Mouse (Mus musculus) mouse embryonic stem cell (cell line): ENCODE measurements around the gene Aldh16a1.
"Not testable (repeated sequence)": the region's sequence is repeated elsewhere in the genome, so short reads cannot be mapped to it uniquely, and the experiment has no call there.

ENCODE experiments used
- in situ Hi-C, 2 experiments: fragments of 300-500 bp; cut with MboI; formaldehyde crosslinking; loops; 1 replicate in 1 of 2; 3 replicates in 1 of 2; pipeline ENCODE4 v1.14.3; 2019 to 2020; ENCODE audit warnings: low sequenced_read_pairs in 2 of 2, low pct_unique_long_range_greater_than_20kb in 1 of 2, mixed read lengths in 1 of 2; ENCODE audit not compliant: unreplicated experiment in 1 of 2

Aldh16a1 gene

GRCm38 (mm10) chr7:45181540-45181939 lies 27.2 kb upstream of the Aldh16a1 start:
- in situ Hi-C loops = no loop called here

DNA sequence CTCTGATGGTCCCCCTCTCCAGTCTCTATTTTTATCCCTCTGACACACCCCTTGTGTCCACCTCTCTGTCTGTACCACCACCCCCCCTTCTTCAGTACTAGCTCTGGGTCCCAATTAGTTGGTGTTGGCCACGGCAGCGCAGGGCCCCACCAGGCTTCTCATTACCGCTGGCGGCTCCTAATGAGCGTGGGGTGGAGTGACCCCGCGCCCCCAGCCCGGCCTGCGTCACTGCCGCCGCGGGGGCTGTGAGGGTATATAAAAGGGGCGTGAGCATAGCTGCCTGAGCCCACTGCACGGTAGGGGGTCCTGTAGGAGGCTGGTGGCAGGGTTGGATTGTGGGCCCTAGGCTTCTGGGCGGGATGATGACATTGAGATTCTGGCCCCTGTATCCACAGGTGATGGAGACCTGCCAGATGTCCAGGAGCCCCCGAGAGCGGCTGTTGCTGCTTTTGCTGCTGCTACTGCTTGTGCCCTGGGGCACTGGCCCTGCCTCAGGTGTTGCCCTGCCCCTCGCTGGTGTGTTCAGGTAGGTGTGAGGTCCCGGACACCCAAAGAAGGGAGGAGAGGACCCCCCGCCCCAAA lies 26.6 kb upstream of the Aldh16a1 start, which contains the start of gene Pth2:
TSS of gene Pth2 (plus strand) at position 100 of the 582 bp plus-strand sequence.
- in situ Hi-C loops = no loop called here

- in situ Hi-C loops = no loop called here
Measured at GRCm38 (mm10) chr7:45179469-45179868, 25.1 kb upstream of the Aldh16a1 start, which contains the start of gene Gfy. Gene Gfy, minus strand, starts transcription at chr7:45179569.

GRCm38 (mm10) chr7:45178550-45178949 lies 24.2 kb upstream of the Aldh16a1 start:
- in situ Hi-C loops = no loop called here

DNA sequence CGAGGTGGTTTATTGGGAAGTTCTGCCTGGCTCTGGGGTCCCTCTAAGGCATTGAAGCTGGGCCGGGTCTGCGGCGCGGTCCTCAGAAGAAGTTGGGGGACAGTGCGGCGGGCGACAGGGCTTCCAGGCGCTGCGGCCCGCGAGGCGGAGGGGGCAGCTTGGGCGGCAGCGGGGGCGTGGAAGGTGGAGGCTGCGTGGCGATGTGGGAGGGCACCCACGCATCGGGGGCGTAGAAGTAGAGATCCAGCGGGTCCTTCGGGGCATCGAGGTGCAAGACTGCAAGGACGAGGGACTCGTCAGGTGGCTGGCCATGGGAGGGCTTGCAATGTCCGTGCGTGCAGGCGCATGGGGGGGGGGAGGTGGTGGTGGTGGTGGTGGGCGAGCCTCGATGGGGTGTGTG lies 22.0 kb upstream of the Aldh16a1 start:
- in situ Hi-C loops = no loop called here

DNA sequence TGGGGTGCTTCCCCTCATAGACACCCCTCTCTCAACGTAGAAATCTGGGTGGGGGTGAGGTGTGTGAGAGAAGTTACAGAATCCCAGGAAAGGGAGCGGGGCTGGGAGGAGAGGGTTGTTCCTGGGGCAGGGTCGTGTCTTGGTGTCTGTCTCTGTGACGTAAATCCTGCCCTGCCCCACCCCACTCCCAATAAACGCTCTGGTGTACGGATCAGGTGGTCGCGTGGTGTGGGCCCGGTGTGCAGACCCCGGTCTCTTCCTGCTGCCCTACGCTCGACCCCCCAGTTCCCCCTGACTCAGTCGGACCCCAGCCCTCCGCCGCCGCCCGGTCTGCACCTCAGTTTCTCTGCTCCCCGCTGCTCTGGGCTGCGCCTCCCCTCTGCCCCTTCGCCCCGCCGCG lies 21.5 kb upstream of the Aldh16a1 start:
- in situ Hi-C loops = no loop called here

GRCm38 (mm10) chr7:45175398-45175797 lies 21.0 kb upstream of the Aldh16a1 start:
- in situ Hi-C loops = no loop called here

DNA sequence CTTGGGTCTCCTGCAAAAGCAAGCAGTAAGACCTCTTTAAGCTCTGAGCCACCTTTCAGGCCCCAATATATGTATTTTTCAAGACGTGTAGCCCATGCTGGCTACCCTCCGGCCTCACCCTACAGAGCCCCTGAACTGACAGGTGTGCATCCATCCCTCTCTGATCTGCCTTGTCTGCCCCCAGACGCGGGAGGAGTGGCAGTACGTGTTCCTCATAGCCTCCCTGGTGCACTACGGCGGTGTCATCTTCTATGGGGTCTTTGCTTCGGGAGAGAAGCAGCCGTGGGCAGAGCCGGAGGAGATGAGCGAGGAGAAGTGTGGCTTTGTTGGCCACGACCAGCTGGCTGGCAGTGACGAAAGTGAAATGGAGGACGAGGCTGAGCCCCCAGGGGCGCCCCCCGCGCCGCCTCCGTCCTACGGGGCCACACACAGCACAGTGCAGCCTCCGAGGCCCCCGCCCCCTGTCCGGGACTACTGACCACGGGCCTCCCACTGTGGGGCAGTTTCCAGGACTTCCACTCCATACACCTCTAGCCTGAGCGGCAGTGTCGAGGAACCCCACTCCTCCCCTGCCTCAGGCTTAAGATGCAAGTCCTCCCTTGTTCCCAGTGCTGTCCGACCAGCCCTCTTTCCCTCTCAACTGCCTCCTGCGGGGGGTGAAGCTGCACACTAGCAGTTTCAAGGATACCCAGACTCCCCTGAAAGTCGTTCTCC lies 20.3 kb upstream of the Aldh16a1 start:
- in situ Hi-C loops = no loop called here

GRCm38 (mm10) chr7:45173772-45174171 lies 19.4 kb upstream of the Aldh16a1 start:
- in situ Hi-C loops = not testable (repeated sequence)

DNA sequence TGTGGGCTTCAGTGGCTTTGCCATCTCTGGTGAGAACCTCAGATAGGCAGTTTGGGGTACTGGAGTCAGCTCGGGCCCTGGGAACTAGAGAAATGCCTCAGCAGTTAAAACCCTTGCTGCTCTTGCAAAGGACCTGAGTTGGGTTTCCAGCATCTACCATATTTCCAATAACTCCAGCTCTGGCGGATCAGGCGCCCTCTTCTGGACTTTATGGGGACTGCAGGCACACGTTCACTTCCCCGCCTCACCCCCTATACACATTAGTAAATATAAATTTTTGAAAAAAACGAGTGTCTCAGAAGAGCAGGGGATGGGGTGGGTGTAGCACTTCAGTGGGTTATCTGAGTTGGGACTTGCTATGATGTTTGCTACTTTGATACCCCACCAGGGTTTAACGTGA lies 18.6 kb upstream of the Aldh16a1 start:
- in situ Hi-C loops = no loop called here

DNA sequence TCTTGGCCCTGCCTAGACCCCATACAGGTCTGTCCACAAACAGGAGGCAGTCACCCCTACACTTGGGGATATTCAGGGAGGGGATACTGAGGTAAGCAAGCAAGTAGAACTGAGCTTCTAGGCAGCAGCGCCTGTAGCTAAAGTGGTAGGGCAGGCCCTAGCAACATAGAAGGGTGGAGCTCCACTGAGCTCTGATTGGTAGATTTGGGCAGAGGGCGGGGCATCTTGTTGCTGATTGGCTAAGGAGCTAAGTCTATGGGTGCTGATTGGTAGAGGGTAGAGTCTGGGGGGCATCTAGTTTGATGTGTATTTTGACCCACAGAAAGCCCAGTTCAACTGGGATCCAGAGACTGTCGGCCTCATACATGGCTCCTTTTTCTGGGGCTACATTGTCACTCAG lies 15.1 kb upstream of the Aldh16a1 start:
- in situ Hi-C loops = no loop called here

DNA sequence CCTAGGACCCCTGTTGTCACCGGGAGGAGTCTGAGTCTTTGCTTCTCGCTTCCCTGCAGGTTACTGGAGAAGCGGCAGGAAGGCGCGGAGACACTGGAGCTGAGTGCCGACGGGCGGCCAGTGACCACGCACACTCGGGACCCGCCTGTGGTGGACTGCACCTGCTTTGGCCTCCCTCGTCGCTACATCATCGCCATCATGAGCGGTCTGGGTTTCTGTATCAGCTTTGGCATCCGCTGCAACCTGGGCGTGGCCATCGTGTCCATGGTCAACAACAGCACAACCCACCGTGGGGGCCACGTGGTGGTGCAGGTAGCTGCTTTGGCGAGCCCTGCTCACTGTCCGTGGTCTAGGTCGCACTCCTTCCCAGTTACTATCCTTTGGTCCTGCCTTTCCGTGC lies 14.3 kb upstream of the Aldh16a1 start:
- in situ Hi-C loops = no loop called here

- in situ Hi-C loops = no loop called here
Measured at GRCm38 (mm10) chr7:45167761-45168445, 13.5 kb upstream of the Aldh16a1 start.

DNA sequence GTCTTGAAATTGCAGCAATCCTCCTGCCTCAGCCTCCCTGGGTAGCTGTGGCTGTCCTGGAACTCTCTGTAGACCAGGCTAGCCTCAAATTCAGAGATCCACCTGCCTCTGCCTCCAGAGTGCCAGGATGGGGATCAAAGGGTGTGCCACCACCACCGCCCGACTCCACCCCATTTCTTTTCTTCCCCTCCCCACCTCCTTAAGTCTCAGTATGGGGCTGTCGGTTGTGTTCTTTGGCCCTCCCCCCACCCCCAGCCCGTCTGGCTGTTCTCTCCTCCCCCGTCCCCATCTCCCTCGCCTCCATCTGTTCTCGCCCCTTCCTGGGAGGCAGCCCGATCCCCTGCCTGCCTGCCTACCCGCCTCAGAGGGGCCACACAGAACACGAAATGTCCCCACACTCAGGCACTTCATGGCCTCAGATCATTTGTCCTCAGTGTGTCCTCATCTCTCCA lies 12.6 kb upstream of the Aldh16a1 start:
- in situ Hi-C loops = no loop called here

- in situ Hi-C loops = no loop called here
Measured at GRCm38 (mm10) chr7:45165701-45166100, 11.3 kb upstream of the Aldh16a1 start.

DNA sequence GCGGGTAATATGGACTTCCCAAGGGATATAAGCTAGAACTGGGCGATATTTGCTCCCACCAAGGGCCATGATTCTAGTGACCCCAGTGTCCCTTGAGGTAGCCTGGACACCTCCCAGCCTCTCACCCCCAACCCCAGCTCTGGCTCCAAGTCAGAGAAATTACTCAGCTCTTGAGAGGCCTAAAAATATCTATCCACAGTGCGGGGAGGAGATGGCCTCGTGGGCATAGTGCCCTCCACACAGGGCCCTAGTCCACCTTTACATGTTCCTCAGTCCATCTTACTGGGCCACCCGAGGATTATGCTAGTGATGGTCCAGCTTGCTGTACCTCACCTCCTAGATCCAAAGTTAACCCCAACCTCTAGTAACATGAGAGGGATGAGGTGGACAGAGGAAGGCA lies 10.4 kb upstream of the Aldh16a1 start:
- in situ Hi-C loops = no loop called here

- in situ Hi-C loops = no loop called here
Measured at GRCm38 (mm10) chr7:45163735-45164490, 9.5 kb upstream of the Aldh16a1 start, which contains the start of gene Slc17a7. Gene Slc17a7, plus strand, starts transcription at chr7:45163949.

DNA sequence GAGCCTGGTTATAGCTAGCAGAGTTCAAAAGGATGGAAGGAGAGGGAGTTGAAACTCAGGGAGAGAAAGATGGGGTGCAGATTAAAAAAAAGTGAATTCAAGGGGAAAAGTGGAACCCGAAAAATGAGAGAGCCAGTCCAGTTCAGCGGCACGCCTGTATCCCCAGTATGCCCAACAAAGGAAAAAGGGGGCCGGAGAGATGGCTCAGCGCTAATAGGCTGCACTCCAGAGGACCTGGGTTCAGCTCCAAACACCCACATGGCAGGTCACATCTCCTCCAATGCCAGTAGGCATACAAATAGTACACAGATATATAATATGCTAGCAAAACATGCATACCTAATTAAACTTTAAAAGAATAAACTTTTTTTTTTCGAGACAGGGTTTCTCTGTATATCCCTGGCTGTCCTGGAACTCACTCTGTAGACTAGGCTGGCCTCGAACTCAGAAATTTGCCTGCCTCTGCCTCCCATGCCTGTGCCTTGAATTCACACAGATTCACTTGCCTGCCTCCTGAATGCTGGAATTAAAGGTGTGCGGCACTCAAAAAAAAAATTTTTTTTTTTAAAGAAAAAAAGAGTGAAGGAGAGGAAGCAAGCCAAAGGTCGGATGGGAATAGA lies 8.7 kb upstream of the Aldh16a1 start:
- in situ Hi-C loops = no loop called here
